Mouse (Mus musculus) heart, embryonic 11.5 days (tissue): ENCODE measurements at regions not wholly inside any gene's neighbourhood (a gene's known extent, or its start where the extent isn't known, plus 50 kb on each side); places are given as distances from the start of the nearest gene placed in this dataset.
A peak's percentile ranks its signal among the peaks of the same experiment; 100 is the strongest.

Experiments
- ATAC-seq: fragments of 200-750 bp; cut with Nextera tagmentation; replicated peaks from 2 replicates; pipeline ENCODE4 v1.8.0; 2017; ENCODE audit warnings: moderate library complexity; ENCODE audit not compliant: insufficient number of reproducible peaks, low FRiP score, low TSS enrichment
- H3K27ac ChIP-seq: fragments of 300-500 bp; sonication (generic); 2 replicates; pipeline ENCODE4 v1.5.1; 2014; ENCODE audit warnings: mild to moderate bottlenecking, low read depth, low read length
- H3K27me3 ChIP-seq: fragments of 300-500 bp; sonication (generic); 2 replicates; pipeline ENCODE4 v1.6.1; 2014; ENCODE audit warnings: mild to moderate bottlenecking, low read length, mixed read lengths; ENCODE audit not compliant: control insufficient read depth, insufficient read depth
- H3K36me3 ChIP-seq: fragments of 300-500 bp; sonication (generic); 2 replicates; pipeline ENCODE4 v1.6.1; 2014; ENCODE audit warnings: mild to moderate bottlenecking, low read length, moderate library complexity, mixed read lengths; ENCODE audit not compliant: control insufficient read depth, insufficient read depth
- H3K4me1 ChIP-seq: fragments of 300-500 bp; sonication (generic); 2 replicates; pipeline ENCODE4 v1.6.1; 2014; ENCODE audit warnings: low read length; ENCODE audit not compliant: control insufficient read depth, insufficient read depth
- H3K4me2 ChIP-seq: fragments of 300-500 bp; sonication (generic); 2 replicates; pipeline ENCODE4 v1.6.1; 2014; ENCODE audit warnings: mild to moderate bottlenecking, moderate library complexity
- H3K4me3 ChIP-seq: fragments of 300-500 bp; sonication (generic); 2 replicates; pipeline ENCODE4 v1.5.1; 2014; ENCODE audit warnings: low read depth, low read length
- H3K9ac ChIP-seq: fragments of 300-500 bp; sonication (generic); 2 replicates; pipeline ENCODE4 v1.6.1; 2014; ENCODE audit warnings: mild to moderate bottlenecking, low read depth, low read length, moderate library complexity
- H3K9me3 ChIP-seq: fragments of 300-500 bp; sonication (generic); replicated peaks from 2 replicates; pipeline ENCODE4 v1.6.1; 2016; ENCODE audit warnings: low read length; ENCODE audit not compliant: control insufficient read depth
- WGBS: fragments of 180-500 bp; shearing (Covaris S2); extraction: QIAGEN DNeasy Blood & Tissue Kit; methylation state at CpG from one replicate; pipeline ENCODE4 v1.1.7; 2014; ENCODE audit not compliant: insufficient replicate concordance; 5-methylcytosine and 5-hydroxymethylcytosine counted together

DNA sequence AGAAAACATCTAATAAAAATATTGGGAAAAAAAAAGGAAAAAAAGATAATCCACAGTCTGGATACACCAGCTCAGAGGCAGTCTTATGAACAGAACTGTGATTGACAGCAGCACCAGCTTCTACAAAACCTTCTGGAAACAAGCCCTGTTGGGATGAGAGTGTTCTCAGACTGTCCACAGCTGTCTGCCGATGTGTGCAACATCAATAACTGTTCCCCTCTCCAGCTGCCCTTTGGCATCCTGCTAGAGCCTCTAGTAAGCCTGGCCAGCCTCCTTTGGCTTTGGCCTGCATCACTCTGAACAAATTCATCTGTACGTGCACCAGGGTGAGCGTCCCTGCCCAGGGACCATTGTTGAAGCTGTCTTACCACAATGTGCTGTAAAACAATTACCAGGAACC lies 137.0 kb upstream of the Irs2 start:
- Histone ChIP-seq H3K4me2 (no peak overlapping the region), H3K4me3 (no peak overlapping the region), H3K27ac (no peak overlapping the region), H3K9me3 (no peaks in the 10 kb centered on the region), H3K9ac (no peak overlapping the region), H3K27me3 (no peaks in the 10 kb centered on the region), H3K4me1 (no peaks in the 10 kb centered on the region), H3K36me3 (no peaks in the 10 kb centered on the region)
- 85% methylated on average over 3 of the region's 3 CpGs for WGBS
- no peak for ATAC-seq

DNA sequence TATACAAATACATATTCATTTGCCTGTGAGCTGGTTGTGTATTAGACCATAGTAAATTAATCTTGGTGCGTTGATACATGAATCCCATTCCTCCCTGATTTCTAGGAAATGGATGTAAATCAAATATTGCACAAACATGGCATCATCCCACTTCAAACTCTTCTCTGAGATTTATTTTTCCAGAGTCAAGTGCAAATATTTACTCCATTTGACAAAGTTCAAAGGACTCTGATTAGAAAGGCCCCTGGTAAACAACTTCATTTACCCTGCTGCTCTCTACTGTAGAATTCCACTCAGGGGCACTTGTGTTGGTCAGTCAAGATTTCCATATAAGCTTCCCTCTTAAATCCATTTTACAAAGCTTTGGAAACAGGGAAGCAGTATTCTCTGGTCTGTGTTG lies 132.3 kb upstream of the Irs2 start:
- Histone ChIP-seq H3K4me2 (no peak overlapping the region), H3K4me1 (no peaks in the 10 kb centered on the region), H3K4me3 (no peak overlapping the region), H3K27me3 (no peaks in the 10 kb centered on the region), H3K9me3 (no peaks in the 10 kb centered on the region), H3K27ac (no peak overlapping the region), H3K36me3 (no peaks in the 10 kb centered on the region), H3K9ac (no peak overlapping the region)
- ATAC-seq, result no peak
- WGBS, result 84% methylated on average over 1 of the region's 1 CpGs

DNA sequence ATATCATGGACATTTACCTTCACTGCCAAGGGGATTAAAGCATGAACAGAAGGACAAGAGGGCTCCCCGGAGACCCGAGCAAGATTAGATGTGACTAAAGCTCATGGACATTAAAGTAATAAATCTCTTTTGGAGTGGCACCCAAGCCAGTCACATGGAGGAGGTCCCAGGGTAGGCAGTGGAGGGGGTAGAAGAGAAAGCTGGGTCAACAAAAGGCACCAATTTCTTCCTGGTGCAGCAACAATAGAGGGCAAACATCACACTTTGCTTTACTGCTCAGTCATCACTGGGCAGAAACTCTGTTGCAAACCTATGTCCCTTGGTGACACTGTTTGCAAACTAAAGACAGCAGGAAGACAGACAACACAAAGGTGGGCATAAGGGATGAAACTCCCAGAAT lies 131.0 kb upstream of the Irs2 start:
- no peaks in the 10 kb centered on the region for H3K4me1 ChIP-seq
- WGBS, result 76% methylated on average over 2 of the region's 2 CpGs
- no peaks in the 10 kb centered on the region for H3K36me3 ChIP-seq
- H3K9ac ChIP-seq, result no peak overlapping the region
- no peak overlapping the region for H3K27ac ChIP-seq
- H3K4me2 ChIP-seq, result no peak overlapping the region
- ATAC-seq, result no peak
- no peaks in the 10 kb centered on the region for H3K27me3 ChIP-seq
- no peaks in the 10 kb centered on the region for H3K9me3 ChIP-seq
- H3K4me3 ChIP-seq, result no peak overlapping the region

DNA sequence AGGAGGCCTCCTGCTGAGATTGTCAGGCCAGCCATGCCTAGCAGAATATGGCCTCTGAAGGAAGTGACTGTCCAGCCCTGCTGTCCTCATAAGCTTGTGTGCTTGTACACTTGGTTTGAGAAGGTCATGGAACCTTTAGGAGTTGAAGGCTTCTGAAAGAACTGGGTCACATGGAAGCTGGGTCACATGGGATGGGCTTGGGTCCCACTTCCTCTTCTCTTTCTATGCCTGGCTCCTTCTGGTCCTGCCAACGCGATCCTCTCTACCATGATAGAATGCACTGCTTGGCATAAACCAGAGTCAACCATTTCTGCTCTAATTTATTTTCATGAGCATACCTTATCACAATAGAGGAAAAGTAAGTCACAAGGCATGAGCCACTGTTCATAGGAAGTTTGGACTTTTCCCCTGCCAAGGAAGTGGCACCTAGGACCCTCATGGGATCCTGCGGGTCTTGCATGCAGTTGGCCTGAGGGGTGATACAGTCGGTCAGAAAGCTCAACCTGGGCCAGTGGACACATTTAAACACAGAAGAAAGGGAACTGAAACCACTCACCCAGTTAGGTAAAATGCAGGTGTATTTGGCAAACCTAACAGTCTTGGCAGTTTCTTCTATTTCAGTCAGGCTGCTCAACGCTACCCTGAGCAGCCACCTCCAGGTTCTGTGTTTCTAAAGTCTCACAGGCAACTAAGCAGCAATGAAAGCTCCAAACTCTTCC lies 130.2 kb upstream of the Irs2 start:
- 87% methylated on average over 5 of the region's 5 CpGs for WGBS
- no peaks in the 10 kb centered on the region for H3K36me3 ChIP-seq
- H3K4me2 ChIP-seq, result no peak overlapping the region
- ATAC-seq, result no peak
- H3K4me3 ChIP-seq, result no peak overlapping the region
- H3K27me3 ChIP-seq, result no peaks in the 10 kb centered on the region
- no peaks in the 10 kb centered on the region for H3K4me1 ChIP-seq
- no peak overlapping the region for H3K27ac ChIP-seq
- no peak overlapping the region for H3K9ac ChIP-seq
- H3K9me3 ChIP-seq, result no peaks in the 10 kb centered on the region

DNA sequence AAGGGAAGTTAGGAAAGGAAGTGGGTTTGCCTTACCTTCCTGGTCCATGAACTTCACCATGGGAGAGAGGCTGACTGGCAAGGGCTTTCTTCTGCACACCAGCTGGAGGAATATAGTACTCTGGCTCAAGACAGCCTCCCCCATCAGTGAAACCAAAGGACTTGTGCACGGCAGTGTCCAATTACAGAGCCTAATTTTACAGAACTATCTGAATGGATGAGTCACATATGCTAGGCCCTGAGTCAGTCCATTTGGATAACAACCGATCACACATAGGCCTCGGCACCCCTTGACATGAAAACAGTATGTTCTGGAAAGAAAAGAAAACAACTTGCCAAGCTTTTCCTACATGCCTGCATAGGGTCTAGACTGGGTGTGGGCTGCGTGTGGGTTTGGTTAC lies 128.3 kb upstream of the Irs2 start:
- Histone ChIP-seq H3K9me3 (no peaks in the 10 kb centered on the region), H3K27ac (no peak overlapping the region), H3K4me3 (no peak overlapping the region), H3K36me3 (no peaks in the 10 kb centered on the region), H3K4me2 (no peak overlapping the region), H3K9ac (no peak overlapping the region), H3K27me3 (no peaks in the 10 kb centered on the region), H3K4me1 (no peaks in the 10 kb centered on the region)
- 74% methylated on average over 4 of the region's 4 CpGs for WGBS
- no peak for ATAC-seq

DNA sequence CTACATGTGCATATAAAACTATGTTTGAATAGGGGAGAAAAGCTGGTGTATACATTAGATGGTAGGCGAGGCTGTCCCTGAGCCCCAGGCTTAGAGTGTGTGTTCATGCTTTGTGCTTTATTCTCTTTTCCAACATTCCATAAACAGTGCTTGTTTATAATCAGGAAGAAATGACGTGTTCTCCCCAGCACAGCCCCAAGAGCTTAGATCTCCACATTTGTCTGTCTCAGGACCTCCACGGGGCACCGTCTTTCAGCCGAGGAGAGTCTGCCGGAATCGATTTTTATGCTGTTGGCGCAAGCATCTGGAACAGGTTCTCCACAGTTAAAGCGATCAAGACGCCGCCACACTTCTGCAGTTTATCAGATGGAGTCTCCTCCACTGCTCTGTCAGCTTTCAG lies 126.9 kb upstream of the Irs2 start:
- Histone ChIP-seq H3K4me1 (no peaks in the 10 kb centered on the region), H3K4me3 (no peak overlapping the region), H3K4me2 (no peak overlapping the region), H3K9me3 (no peaks in the 10 kb centered on the region), H3K27ac (no peak overlapping the region), H3K36me3 (no peaks in the 10 kb centered on the region), H3K9ac (no peak overlapping the region), H3K27me3 (no peaks in the 10 kb centered on the region)
- no peak for ATAC-seq
- 88% methylated on average over 11 of the region's 11 CpGs for WGBS

GRCm38 (mm10) chr8:11134562-11134961 lies 126.3 kb upstream of the Irs2 start:
- Histone ChIP-seq H3K36me3 (no peaks in the 10 kb centered on the region), H3K9ac (no peak overlapping the region), H3K27ac (no peak overlapping the region), H3K9me3 (no peaks in the 10 kb centered on the region), H3K4me3 (no peak overlapping the region), H3K4me1 (no peaks in the 10 kb centered on the region), H3K4me2 (no peak overlapping the region), H3K27me3 (no peaks in the 10 kb centered on the region)
- ATAC-seq, result no peak
- 87% methylated on average over 4 of the region's 4 CpGs for WGBS

- ATAC-seq, result no peak
- H3K4me3 ChIP-seq, result no peak overlapping the region
- H3K27ac ChIP-seq, result no peak overlapping the region
- H3K9me3 ChIP-seq, result no peaks in the 10 kb centered on the region
- H3K9ac ChIP-seq, result no peak overlapping the region
- H3K36me3 ChIP-seq, result no peaks in the 10 kb centered on the region
- H3K4me1 ChIP-seq, result no peaks in the 10 kb centered on the region
- 76% methylated on average over 5 of the region's 5 CpGs for WGBS
- H3K27me3 ChIP-seq, result no peaks in the 10 kb centered on the region
- H3K4me2 ChIP-seq, result no peak overlapping the region
Observed at GRCm38 (mm10) chr8:11119030-11119634, 110.9 kb upstream of the Irs2 start.

DNA sequence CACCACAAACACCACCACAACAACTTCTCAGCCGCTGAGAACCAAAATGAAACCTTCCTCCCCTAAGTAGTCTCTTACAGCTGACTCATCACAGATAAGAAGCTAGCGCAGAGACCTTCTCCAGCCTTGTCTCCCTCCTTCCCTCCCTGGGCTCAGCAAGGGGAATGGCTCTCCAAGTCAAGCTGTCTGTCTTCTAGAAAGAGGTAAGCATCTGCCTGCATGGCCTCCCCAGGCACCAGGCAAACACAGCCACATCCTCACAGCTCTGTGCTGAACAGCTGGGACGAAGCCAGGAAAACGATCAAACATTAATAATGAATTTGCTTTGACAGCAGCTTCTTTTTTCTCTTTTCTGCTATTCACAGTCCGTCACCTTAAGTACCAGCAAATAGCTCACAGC lies 108.3 kb upstream of the Irs2 start:
- Histone ChIP-seq H3K36me3 (no peaks in the 10 kb centered on the region), H3K27ac (no peak overlapping the region), H3K4me2 (0 out of 2 replicates have a peak overlapping the region, but pooled peaks have one; percentile 4), H3K9ac (no peak overlapping the region), H3K4me3 (no peak overlapping the region), H3K27me3 (no peaks in the 10 kb centered on the region), H3K9me3 (no peaks in the 10 kb centered on the region), H3K4me1 (no peaks in the 10 kb centered on the region)
- 67% methylated on average over 5 of the region's 5 CpGs for WGBS
- peak; percentile 63; the same call in 1 of the 2 replicates for ATAC-seq
